Mouse (Mus musculus) forebrain, embryonic 11.5 days (tissue): ENCODE data around the gene Fam53b. TPM values are rescaled to one million over a fixed set of nuclear protein-coding genes. Genes with fewer than 3 reads are reported as not detected.

ENCODE experiments used
- ATAC-seq: fragments of 200-750 bp; cut with Nextera tagmentation; replicated peaks from 2 replicates; pipeline ENCODE4 v1.8.0; 2017; ENCODE audit warnings: moderate TSS enrichment; ENCODE audit not compliant: low FRiP score
- DNase-seq: peaks from one replicate; pipeline ENCODE4 v3.0.0-alpha.2; 2017; ENCODE audit warnings: low spot score
- H3K27ac ChIP-seq: fragments of 300-500 bp; sonication (generic); 2 replicates; pipeline ENCODE4 v1.5.1; 2014; ENCODE audit warnings: low read depth, low read length
- H3K27me3 ChIP-seq: fragments of 300-500 bp; sonication (generic); 2 replicates; pipeline ENCODE4 v1.6.1; 2014; ENCODE audit warnings: mild to moderate bottlenecking, low read length, mixed read lengths; ENCODE audit not compliant: control insufficient read depth, insufficient read depth
- H3K36me3 ChIP-seq: fragments of 300-500 bp; sonication (generic); 2 replicates; pipeline ENCODE4 v1.6.1; 2014; ENCODE audit warnings: mild to moderate bottlenecking, low read length, moderate library complexity, mixed read lengths; ENCODE audit not compliant: control insufficient read depth, insufficient read depth
- H3K4me1 ChIP-seq: fragments of 300-500 bp; sonication (generic); replicated peaks from 2 replicates; pipeline ENCODE4 v1.6.1; 2014; ENCODE audit warnings: low read length, mixed read lengths; ENCODE audit not compliant: control insufficient read depth, insufficient read depth
- H3K4me2 ChIP-seq: fragments of 300-500 bp; sonication (generic); 2 replicates; pipeline ENCODE4 v1.6.1; 2014; ENCODE audit warnings: low read depth, mild to moderate bottlenecking, low read length, moderate library complexity, mixed read lengths; ENCODE audit not compliant: severe bottlenecking
- H3K4me3 ChIP-seq: fragments of 300-500 bp; sonication (generic); 2 replicates; pipeline ENCODE4 v1.5.1; 2014; ENCODE audit warnings: low read depth, low read length
- H3K9ac ChIP-seq: fragments of 300-500 bp; sonication (generic); 2 replicates; pipeline ENCODE4 v1.6.1; 2014; ENCODE audit warnings: low read length
- H3K9me3 ChIP-seq: fragments of 300-500 bp; sonication (generic); 2 replicates; pipeline ENCODE4 v1.6.1; 2016; ENCODE audit warnings: low read length, mixed read lengths; ENCODE audit not compliant: control insufficient read depth
- WGBS: fragments of 180-500 bp; shearing (Covaris S2); extraction: QIAGEN DNeasy Blood & Tissue Kit; methylation state at CpG from one replicate; pipeline ENCODE4 v1.1.7; 2014; 5-methylcytosine and 5-hydroxymethylcytosine counted together
- polyA plus RNA-seq: library from polyadenylated mRNA; unstranded; fragments of >200 nt; fragmentation: Nextera tagmentation; extraction: Ambion mirVana; gene quantifications from 2 replicates; pipeline ENCODE4 v1.2.1, GENCODE M21; 2014

Fam53b gene
- polyA plus RNA-seq, 1 experiment from 2014 or later = 44.3 TPM

DNA sequence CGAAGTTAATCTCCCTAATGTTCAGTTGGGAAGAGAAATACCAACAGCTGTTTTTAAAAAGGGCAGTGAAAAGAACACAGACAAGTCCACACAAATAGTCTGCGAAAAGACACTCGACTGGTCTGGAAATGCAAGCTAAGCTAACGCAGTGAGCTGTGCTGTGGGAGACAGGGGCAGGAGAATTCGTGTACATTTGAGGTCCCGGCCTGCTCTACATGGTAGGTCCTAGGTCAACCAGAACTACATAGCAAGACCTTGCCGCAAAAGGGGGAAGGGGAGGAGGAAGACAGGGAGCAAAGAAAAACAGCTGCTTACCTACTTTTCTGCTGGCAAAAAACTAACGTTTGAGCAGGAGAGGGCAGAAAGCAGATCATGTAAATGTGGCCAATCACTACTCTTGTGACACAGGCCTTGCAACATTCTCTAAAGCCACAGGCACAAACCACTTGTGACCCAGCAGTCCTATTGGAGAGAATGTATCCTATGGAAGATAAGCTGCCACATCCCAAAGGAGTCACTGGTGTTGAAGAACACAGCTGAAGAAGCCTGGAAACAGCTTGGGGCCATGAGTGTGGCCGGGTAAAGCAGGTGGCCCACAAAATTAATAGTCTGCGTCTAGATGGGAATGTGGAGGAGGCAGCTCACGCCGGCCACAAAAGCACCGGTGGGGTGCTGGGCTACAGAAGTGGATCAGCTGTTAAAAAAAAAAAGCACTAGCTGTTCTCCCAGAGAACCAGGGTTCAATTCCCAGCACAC, 87.4 kb downstream of the Fam53b start:
- H3K9me3 ChIP-seq = no peaks in the 10 kb centered on the region
- H3K4me3 ChIP-seq = no peak overlapping the region
- no peak overlapping the region for H3K4me2 ChIP-seq
- no peak overlapping the region; the same call in 1 of the 2 replicates for H3K27ac ChIP-seq
- H3K27me3 ChIP-seq = no peaks in the 10 kb centered on the region
- 76% methylated on average over 13 of the region's 13 CpGs for WGBS
- no peak overlapping the region for H3K9ac ChIP-seq
- no peaks in the 10 kb centered on the region for H3K36me3 ChIP-seq
- H3K4me1 ChIP-seq = peaks cover 23% of the 10 kb centered on the region
- ATAC-seq (no peak), DNase-seq (no peak)

- 93% methylated on average over 5 of the region's 5 CpGs for WGBS
- no peaks in the 10 kb centered on the region for H3K9me3 ChIP-seq
- no peaks in the 10 kb centered on the region for H3K36me3 ChIP-seq
- no peak overlapping the region for H3K4me2 ChIP-seq
- no peaks in the 10 kb centered on the region for H3K27me3 ChIP-seq
- H3K4me3 ChIP-seq = no peak overlapping the region
- ATAC-seq (no peak), DNase-seq (no peak)
- no peak overlapping the region for H3K27ac ChIP-seq
- no peak overlapping the region for H3K9ac ChIP-seq
- H3K4me1 ChIP-seq = peaks cover 13% of the 10 kb centered on the region
Measured at GRCm38 (mm10) chr7:132724501-132725062, 89.1 kb downstream of the Fam53b start.

GRCm38 (mm10) chr7:132723906-132724305, 89.8 kb downstream of the Fam53b start:
- no peaks in the 10 kb centered on the region for H3K36me3 ChIP-seq
- 93% methylated on average over 11 of the region's 11 CpGs for WGBS
- H3K27ac ChIP-seq = no peak overlapping the region
- no peaks in the 10 kb centered on the region for H3K27me3 ChIP-seq
- H3K4me3 ChIP-seq = no peak overlapping the region
- no peak for ATAC-seq
- no peak for DNase-seq
- H3K9me3 ChIP-seq = no peaks in the 10 kb centered on the region
- peaks cover 10% of the 10 kb centered on the region for H3K4me1 ChIP-seq
- H3K4me2 ChIP-seq = no peak overlapping the region
- no peak overlapping the region for H3K9ac ChIP-seq

- ATAC-seq (no peak), DNase-seq (no peak)
- no peaks in the 10 kb centered on the region for H3K9me3 ChIP-seq
- no peak overlapping the region for H3K27ac ChIP-seq
- H3K4me1 ChIP-seq = peaks cover 12% of the 10 kb centered on the region
- no peaks in the 10 kb centered on the region for H3K27me3 ChIP-seq
- H3K36me3 ChIP-seq = no peaks in the 10 kb centered on the region
- H3K9ac ChIP-seq = no peak overlapping the region
- H3K4me3 ChIP-seq = no peak overlapping the region
- 89% methylated on average over 12 of the region's 12 CpGs for WGBS
- H3K4me2 ChIP-seq = no peak overlapping the region
Measured at GRCm38 (mm10) chr7:132722401-132723370, 91.0 kb downstream of the Fam53b start.

GRCm38 (mm10) chr7:132720562-132720961, 93.1 kb downstream of the Fam53b start:
- no peak overlapping the region for H3K27ac ChIP-seq
- H3K4me2 ChIP-seq = no peak overlapping the region
- H3K4me1 ChIP-seq = peaks cover 8% of the 10 kb centered on the region
- H3K4me3 ChIP-seq = no peak overlapping the region
- no peak for DNase-seq
- H3K9me3 ChIP-seq = no peaks in the 10 kb centered on the region
- no peak overlapping the region for H3K9ac ChIP-seq
- ATAC-seq = no peak
- H3K36me3 ChIP-seq = no peaks in the 10 kb centered on the region; the same call in 1 of the 2 replicates
- H3K27me3 ChIP-seq = no peaks in the 10 kb centered on the region
- WGBS = 76% methylated on average over 8 of the region's 8 CpGs

- no peak overlapping the region for H3K27ac ChIP-seq
- no peak overlapping the region for H3K4me3 ChIP-seq
- no peak overlapping the region for H3K9ac ChIP-seq
- ATAC-seq (no peak), DNase-seq (no peak)
- H3K9me3 ChIP-seq = no peaks in the 10 kb centered on the region
- WGBS = 89% methylated on average over 4 of the region's 4 CpGs
- H3K36me3 ChIP-seq = peaks cover 2% of the 10 kb centered on the region
- H3K27me3 ChIP-seq = no peaks in the 10 kb centered on the region
- H3K4me1 ChIP-seq = peaks cover 13% of the 10 kb centered on the region
- no peak overlapping the region for H3K4me2 ChIP-seq
Measured at GRCm38 (mm10) chr7:132719570-132719969, 94.1 kb downstream of the Fam53b start.

DNA sequence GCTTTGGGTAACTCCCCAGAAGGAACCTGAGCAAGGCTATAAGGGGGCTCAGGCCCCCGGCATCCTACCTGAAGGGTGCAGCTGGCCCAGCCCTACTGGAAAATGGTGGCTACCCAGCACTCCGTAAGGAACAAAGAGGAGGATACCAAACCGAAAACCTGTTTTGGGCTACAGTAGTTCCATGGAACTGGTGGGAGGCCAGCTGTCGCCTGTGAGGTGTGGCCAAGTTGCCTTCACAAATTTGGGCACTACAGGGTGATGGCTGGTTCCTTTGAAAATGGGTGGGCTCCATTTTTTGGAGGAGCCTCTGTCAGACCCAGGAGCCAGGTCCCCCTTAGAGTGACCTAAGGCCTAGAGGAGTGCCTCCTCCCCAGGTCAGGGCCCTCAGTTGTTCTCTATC, 98.4 kb downstream of the Fam53b start:
- DNase-seq = no peak
- Histone ChIP-seq H3K27ac (no peak overlapping the region), H3K4me3 (no peak overlapping the region), H3K27me3 (no peaks in the 10 kb centered on the region), H3K9me3 (no peaks in the 10 kb centered on the region), H3K4me2 (no peak overlapping the region), H3K9ac (no peak overlapping the region), H3K36me3 (peaks cover 2% of the 10 kb centered on the region), H3K4me1 (peaks cover 18% of the 10 kb centered on the region)
- no peak for ATAC-seq
- 88% methylated on average over 4 of the region's 4 CpGs for WGBS

DNA sequence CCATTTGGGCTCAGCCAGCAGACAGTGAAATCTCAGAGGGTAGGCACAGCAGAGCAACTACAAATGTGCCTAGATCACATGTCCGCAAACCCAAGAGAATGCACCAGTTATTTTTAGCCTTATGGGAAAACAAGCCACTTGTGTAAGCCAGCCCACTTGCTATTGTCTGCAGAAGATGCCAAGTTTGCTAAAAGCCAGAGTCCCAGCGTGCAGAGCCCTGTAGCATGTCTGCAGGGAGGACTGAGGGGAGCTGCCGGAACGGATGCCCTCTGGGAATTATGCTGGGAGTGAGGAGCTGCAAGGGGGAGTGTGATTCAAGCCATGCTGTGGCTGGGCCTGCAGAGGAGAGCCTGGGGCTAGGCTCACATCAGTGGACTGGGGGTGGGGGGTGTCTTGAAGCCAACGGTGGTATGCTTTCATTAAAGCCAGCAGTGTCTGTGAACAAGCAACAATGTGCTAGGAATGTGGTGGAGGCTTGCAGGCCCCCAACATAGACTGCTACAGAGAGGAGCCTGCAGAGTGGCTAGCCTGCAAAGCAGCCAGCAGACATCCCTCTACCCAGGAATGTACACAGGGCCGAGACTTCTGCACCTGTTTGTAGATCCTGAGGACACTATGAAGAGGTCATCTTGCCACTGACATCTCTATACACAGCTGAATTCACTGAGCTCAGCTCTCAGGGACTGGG, 99.3 kb downstream of the Fam53b start:
- H3K4me3 ChIP-seq = no peak overlapping the region
- 43% methylated on average over 6 of the region's 6 CpGs for WGBS
- peak overlapping the region; percentile 48 for H3K27ac ChIP-seq
- no peaks in the 10 kb centered on the region for H3K27me3 ChIP-seq
- ATAC-seq (0 out of 2 replicates have a peak, but pooled peaks have one; percentile 16), DNase-seq (no peak)
- H3K4me1 ChIP-seq = peaks cover 15% of the 10 kb centered on the region
- H3K4me2 ChIP-seq = no peak overlapping the region
- peak overlapping the region; percentile 10 for H3K9ac ChIP-seq
- no peaks in the 10 kb centered on the region for H3K9me3 ChIP-seq
- H3K36me3 ChIP-seq = peaks cover 2% of the 10 kb centered on the region
